Mouse (Mus musculus) forebrain, embryonic 13.5 days (tissue): ENCODE measurements at regions not wholly inside any gene's neighbourhood (a gene's known extent, or its start where the extent isn't known, plus 50 kb on each side); places are given as distances from the start of the nearest gene placed in this dataset.
"Not testable (repeated sequence)": the region's sequence is repeated elsewhere in the genome, so short reads cannot be mapped to it uniquely, and the experiment has no call there.

Experiments
- ATAC-seq: fragments of 200-750 bp; cut with Nextera tagmentation; 2 replicates; pipeline ENCODE4 v1.8.0; 2017
- H3K27ac ChIP-seq: fragments of 300-500 bp; sonication (generic); 2 replicates; pipeline ENCODE4 v1.5.1; 2015; ENCODE audit warnings: inconsistent platforms, mild to moderate bottlenecking, moderate library complexity
- H3K27me3 ChIP-seq: fragments of 300-500 bp; sonication (generic); 2 replicates; pipeline ENCODE4 v1.6.1; 2015; ENCODE audit warnings: mild to moderate bottlenecking, inconsistent platforms
- H3K36me3 ChIP-seq: fragments of 300-500 bp; sonication (generic); 2 replicates; pipeline ENCODE4 v1.6.1; 2015; ENCODE audit warnings: mild to moderate bottlenecking, inconsistent platforms; ENCODE audit not compliant: poor library complexity, severe bottlenecking
- H3K4me1 ChIP-seq: fragments of 300-500 bp; sonication (generic); 2 replicates; pipeline ENCODE4 v1.6.1; 2015; ENCODE audit warnings: inconsistent platforms
- H3K4me2 ChIP-seq: fragments of 300-500 bp; sonication (generic); 2 replicates; pipeline ENCODE4 v1.6.1; 2015; ENCODE audit warnings: inconsistent platforms, mild to moderate bottlenecking, moderate library complexity
- H3K4me3 ChIP-seq: fragments of 300-500 bp; sonication (generic); 2 replicates; pipeline ENCODE4 v1.5.1; 2015; ENCODE audit warnings: mild to moderate bottlenecking, inconsistent platforms
- H3K9ac ChIP-seq: fragments of 300-500 bp; sonication (generic); 2 replicates; pipeline ENCODE4 v1.6.1; 2015; ENCODE audit warnings: mild to moderate bottlenecking, inconsistent platforms
- H3K9me3 ChIP-seq: fragments of 300-500 bp; sonication (generic); replicated peaks from 2 replicates; pipeline ENCODE4 v1.6.1; 2016; ENCODE audit warnings: inconsistent platforms
- WGBS: fragments of 180-500 bp; shearing (Covaris S2); methylation state at CpG from one replicate; pipeline ENCODE4 v1.1.7; 2015; 5-methylcytosine and 5-hydroxymethylcytosine counted together

DNA sequence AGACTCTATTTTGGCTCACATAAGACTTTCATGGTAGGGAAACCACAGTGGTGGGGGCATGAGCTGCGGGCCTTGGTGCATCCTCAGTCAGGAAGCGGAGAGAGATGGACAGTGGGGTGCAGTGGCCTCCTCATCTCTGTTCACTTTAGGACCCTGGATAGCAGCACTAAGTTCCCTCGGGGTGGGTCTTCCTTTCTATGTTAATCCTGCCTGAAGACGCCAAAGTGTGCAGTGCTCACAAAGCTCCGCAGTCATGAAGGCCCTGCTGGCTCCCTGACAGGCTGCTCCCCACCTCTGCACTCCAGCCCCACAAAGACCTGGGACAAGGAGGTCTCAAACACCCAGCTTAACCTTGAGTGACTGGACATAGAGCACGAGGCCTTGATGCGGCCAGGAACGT, 56.8 kb downstream of the Sox1 start:
- WGBS: 67% methylated on average over 8 of the region's 8 CpGs
- no peak for ATAC-seq
- H3K27me3 ChIP-seq: peaks cover 9% of the 10 kb centered on the region; the same call in 1 of the 2 replicates

DNA sequence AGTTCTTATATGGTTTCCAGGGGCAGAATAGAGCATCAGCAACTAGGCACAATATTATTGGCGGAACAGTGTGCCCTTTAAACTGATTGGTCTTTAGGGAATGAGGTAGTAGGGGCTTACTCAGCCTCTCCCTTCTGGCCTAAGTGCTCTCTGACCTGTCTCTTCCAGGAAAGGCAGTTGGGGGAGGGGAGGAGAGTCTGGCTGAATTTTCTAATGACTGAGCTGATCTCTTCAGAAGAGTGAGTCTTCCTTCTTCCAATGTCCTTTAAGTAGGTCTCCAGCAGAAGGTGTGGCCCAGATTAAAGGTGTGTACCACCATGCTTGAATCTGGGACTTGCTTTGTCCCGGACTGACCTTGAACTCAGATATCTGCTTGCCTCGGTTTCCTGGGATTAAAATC, 60.3 kb downstream of the Sox1 start:
- not testable (repeated sequence) for H3K9ac ChIP-seq, H3K9me3 ChIP-seq, H3K36me3 ChIP-seq, H3K27me3 ChIP-seq, H3K27ac ChIP-seq, H3K4me3 ChIP-seq, H3K4me2 ChIP-seq, ATAC-seq, H3K4me1 ChIP-seq
- 92% methylated on average over 3 of the region's 3 CpGs for WGBS

More for the DNA sequence above, 56.8 kb downstream of the Sox1 start:
- Histone ChIP-seq H3K27ac (no peak overlapping the region), H3K4me1 (no peaks in the 10 kb centered on the region), H3K4me2 (no peak overlapping the region), H3K9me3 (no peaks in the 10 kb centered on the region), H3K36me3 (no peaks in the 10 kb centered on the region), H3K4me3 (no peak overlapping the region), H3K9ac (no peak overlapping the region)

DNA sequence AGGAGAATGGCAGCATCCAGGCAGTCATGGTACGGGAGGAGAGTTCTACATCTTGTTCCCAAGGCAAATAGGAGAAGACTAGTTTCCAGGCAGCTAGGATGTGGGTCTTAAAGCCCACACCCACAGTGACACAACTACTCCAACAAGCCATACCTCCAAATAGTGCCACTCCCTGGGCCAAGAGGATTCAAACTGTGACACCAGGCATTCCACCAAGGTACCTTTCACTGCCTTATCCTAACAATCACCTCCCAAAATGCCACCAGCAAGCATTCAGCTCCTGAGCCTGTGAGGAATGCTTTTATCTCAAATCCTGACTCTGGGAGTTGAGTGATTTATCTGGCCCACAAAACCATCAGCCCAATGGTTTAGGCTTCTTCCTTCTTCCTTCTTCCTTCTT, 61.2 kb downstream of the Sox1 start:
- WGBS: 96% methylated on average over 1 of the region's 1 CpGs
- Histone ChIP-seq H3K27me3 (0 out of 2 replicates have a peak, but pooled peaks cover 4% of the 10 kb centered on the region), H3K9ac (no peak overlapping the region), H3K36me3 (no peaks in the 10 kb centered on the region), H3K9me3 (no peaks in the 10 kb centered on the region), H3K4me2 (no peak overlapping the region), H3K27ac (no peak overlapping the region), H3K4me3 (no peak overlapping the region), H3K4me1 (peaks cover 4% of the 10 kb centered on the region)
- no peak for ATAC-seq

DNA sequence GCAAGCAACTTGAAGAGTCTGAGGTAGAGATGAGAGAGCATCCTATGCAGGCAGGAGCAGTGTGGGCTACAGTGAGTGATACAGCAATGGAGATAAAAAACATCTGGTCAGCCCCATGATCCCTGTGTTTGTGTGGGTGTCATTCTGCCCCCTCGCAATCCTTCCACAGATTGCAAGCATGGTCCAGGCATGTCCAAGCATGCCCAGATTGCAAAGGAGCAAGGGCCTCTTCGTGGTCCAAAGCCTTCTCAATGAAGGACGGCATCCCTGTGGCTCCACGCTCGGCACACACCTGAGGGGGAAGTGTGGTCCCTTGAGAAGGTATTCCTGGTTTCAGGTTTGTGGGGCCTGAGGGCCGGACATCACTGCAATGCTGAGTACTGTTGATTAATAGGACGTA, 61.9 kb downstream of the Sox1 start:
- no peak for ATAC-seq

DNA sequence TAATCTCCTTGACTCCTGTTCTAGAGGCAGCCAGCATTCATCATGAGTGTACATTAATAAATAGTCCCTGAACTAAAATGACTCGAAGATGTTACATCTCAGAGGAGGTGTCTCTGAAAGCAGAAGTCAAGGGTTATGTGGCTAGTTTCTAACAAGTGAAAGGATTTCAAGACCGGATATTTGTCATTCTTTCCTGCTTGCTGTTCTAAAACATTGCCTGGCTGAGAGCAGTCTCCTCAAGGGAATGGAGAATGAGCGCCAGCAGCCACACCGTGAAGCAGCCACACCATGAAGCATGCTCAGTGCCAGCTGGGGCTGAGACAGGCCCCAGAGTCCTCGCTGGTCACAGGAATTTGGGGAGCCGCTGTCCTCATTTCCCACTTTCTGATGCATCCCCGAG, 71.8 kb downstream of the Sox1 start:
- 80% methylated on average over 7 of the region's 7 CpGs for WGBS
- no peak overlapping the region for H3K27ac ChIP-seq
- no peaks in the 10 kb centered on the region for H3K36me3 ChIP-seq
- ATAC-seq: no peak
- H3K27me3 ChIP-seq: peaks cover 18% of the 10 kb centered on the region
- peaks cover 24% of the 10 kb centered on the region for H3K4me1 ChIP-seq
- no peaks in the 10 kb centered on the region for H3K9me3 ChIP-seq
- H3K4me3 ChIP-seq: no peak overlapping the region
- no peak overlapping the region for H3K9ac ChIP-seq
- no peak overlapping the region for H3K4me2 ChIP-seq

More for the DNA sequence above, 61.9 kb downstream of the Sox1 start:
- no peaks in the 10 kb centered on the region for H3K9me3 ChIP-seq
- H3K4me3 ChIP-seq: no peak overlapping the region
- 57% methylated on average over 7 of the region's 7 CpGs for WGBS
- H3K27me3 ChIP-seq: 0 out of 2 replicates have a peak, but pooled peaks cover 4% of the 10 kb centered on the region
- H3K9ac ChIP-seq: no peak overlapping the region
- no peak overlapping the region for H3K27ac ChIP-seq
- no peak overlapping the region for H3K4me2 ChIP-seq
- no peaks in the 10 kb centered on the region for H3K36me3 ChIP-seq
- H3K4me1 ChIP-seq: peaks cover 11% of the 10 kb centered on the region

DNA sequence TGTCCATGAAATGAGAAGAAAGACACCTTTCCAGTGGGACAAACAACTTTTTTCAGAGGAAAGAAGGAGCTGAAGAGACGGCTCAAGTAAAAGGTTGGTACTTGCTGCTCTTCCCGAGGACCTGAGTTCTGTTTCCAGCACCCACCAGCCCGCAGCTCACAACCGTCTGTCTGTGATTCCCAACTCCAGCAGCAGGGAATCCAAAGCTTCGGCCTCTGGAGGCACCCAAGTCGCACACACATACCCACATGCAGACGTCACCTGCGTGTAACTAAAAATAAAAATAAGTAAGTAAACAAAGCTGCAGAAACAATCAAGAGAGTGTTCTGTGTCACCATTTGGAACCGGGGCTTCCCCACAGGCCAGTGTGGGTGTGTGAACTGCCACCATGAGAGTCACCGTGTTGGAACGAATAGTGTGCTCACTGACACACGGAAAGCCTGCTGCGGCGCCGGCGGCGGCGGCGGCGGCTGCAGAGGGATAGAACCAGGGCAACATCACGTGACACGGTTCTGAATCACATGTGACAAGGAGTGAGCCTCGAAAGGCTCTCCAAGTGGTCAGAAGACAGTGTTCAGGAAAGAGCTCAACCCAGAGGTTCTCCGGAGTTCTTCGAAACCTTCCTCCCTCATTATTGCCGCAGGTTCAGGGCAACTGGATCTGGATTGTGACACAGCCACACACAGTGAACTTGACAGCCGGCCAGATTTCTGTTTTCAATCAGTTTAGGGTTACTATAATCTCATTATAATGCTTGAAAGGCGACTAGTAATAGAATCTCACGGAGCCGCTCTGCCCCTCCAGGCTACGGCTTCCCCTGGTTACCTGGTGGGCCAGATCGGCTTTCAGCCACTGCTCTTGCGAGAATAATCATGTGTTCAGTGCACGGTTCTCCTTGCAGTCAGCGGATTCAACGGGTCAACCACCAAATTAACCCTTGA, 72.6 kb downstream of the Sox1 start:
- Histone ChIP-seq H3K36me3 (no peaks in the 10 kb centered on the region), H3K9me3 (no peaks in the 10 kb centered on the region), H3K27me3 (peaks cover 18% of the 10 kb centered on the region), H3K9ac (no peak overlapping the region), H3K4me3 (no peak overlapping the region), H3K4me1 (peaks cover 19% of the 10 kb centered on the region), H3K27ac (no peak overlapping the region), H3K4me2 (no peak overlapping the region)
- ATAC-seq: no peak
- WGBS: 64% methylated on average over 36 of the region's 36 CpGs

DNA sequence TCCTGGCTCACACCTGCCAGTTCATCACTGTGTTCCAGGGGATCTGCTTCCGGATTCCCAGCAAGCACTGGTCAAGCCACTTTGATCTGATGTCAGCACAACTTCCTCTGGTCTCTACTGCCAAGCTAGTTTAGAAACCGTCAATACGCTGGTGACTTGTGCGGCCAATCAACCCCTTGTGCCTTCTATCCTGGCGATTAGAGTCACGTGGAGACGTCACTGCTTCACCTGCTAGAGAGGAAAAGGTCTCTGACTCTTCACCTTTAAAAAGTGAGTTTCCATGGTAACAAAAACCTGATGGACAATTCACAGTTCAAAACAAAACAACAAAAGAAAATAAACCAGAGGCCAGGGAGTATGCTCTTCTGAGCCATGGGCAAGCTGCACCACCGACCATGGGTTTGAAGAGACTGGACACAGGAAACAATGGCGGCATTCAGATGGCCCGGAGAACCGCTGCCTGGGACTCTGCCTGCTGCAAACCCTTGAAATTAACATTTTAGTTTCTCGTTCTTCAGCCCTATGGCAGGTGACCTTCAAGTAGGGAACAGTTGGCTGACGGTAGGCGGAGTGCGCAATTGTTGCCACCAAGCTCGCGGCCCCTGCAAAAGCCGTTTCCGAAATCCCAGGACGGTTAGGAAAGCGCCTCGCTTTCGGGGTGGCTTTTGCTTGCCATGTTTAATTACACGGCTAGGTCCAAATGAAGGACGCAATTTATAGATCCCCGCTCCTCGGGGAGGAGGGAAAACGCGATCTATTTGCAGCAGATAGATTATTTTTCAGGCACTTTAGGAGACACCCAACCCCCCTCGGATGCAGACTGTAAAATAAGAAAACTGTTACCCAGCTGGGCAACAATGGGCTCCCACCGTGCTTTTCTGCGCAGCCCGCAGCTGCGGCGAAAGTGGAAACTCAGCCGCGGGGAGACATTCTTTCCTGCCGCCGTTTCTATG, 82.6 kb downstream of the Sox1 start:
- Histone ChIP-seq H3K27ac (peak overlapping the region; percentile 69), H3K27me3 (peaks cover 28% of the 10 kb centered on the region), H3K4me2 (peak overlapping the region; percentile 69), H3K4me1 (peaks cover 49% of the 10 kb centered on the region), H3K36me3 (no peaks in the 10 kb centered on the region), H3K4me3 (peak overlapping the region; percentile 38), H3K9me3 (peaks cover 4% of the 10 kb centered on the region; the same call in 1 of the 2 replicates), H3K9ac (peak overlapping the region; percentile 60)
- WGBS: 6% methylated on average over 39 of the region's 39 CpGs
- ATAC-seq: peak; percentile 57; the same call in 1 of the 2 replicates

DNA sequence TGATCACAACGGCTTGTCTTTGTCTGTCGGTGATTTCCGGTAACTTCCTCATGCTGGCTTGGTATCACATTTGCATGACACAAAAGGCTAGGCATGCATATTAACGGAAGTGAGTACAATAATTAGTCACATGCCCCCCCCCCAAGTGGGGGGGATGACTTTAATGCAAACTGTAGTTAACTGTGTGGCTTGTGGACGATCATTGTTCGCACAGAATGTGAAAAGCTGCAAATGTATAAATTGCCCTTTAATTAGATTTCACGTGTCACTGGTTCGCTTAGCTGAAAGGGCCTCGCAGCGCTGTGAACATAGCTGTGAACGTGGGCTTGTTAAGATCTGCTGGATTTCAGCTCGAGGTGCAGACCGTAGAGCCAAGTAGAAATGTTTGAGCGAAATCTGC, 86.8 kb downstream of the Sox1 start:
- peaks cover 41% of the 10 kb centered on the region for H3K27me3 ChIP-seq
- H3K4me1 ChIP-seq: peaks cover 70% of the 10 kb centered on the region
- H3K27ac ChIP-seq: peak overlapping the region; percentile 27; the same call in 1 of the 2 replicates
- no peaks in the 10 kb centered on the region for H3K36me3 ChIP-seq
- no peak overlapping the region for H3K4me3 ChIP-seq
- H3K9ac ChIP-seq: no peak overlapping the region
- 5% methylated on average over 14 of the region's 14 CpGs for WGBS
- H3K4me2 ChIP-seq: peak overlapping the region; percentile 13; the same call in 1 of the 2 replicates
- no peak; the same call in 1 of the 2 replicates for ATAC-seq
- peaks cover 1% of the 10 kb centered on the region; the same call in 1 of the 2 replicates for H3K9me3 ChIP-seq

DNA sequence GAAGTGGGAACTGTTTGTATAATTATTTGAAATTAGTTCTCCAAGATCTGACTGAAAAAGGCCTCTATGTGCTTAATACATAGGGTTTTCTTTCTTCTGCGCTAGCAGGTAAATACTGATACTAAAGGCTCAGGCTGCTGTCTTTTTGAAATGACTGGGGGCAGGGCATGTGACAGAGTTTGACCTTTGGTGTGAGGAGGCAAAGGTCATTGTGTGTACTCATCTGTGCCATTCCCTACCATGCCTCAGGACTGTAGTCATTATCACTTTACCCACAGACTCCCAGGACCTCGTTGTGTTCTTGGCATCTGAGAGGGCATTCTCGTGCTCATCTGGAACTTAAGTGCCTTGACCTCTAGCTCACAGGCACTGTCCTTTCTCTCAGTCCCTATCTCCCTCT, 88.5 kb downstream of the Sox1 start:
- H3K9ac ChIP-seq: no peak overlapping the region
- peaks cover 44% of the 10 kb centered on the region for H3K27me3 ChIP-seq
- WGBS: 87% methylated on average over 3 of the region's 3 CpGs
- H3K27ac ChIP-seq: no peak overlapping the region
- no peak overlapping the region for H3K4me3 ChIP-seq
- no peaks in the 10 kb centered on the region for H3K36me3 ChIP-seq
- H3K4me1 ChIP-seq: peaks cover 65% of the 10 kb centered on the region
- no peaks in the 10 kb centered on the region for H3K9me3 ChIP-seq
- ATAC-seq: no peak
- no peak overlapping the region for H3K4me2 ChIP-seq

DNA sequence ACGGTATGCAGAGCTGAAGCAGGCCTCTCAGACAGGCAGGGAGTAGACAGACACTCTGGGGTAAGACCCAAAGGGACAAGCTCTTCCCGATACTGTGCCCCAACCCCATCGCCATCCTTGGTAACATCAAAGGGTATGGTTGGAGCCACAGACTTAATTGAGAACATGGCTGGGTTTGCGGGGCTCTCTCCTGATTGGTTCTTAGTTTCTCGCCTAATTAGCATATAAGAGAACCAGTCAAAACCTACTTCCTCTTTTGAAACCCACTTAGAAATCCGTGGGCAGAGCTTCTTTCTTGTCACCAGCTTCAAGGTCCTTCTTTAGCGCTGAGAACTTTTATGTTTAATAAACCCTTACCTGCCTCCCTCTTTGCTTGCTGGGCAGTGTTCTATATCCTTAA, 87.5 kb upstream of the Spaca7 start:
- H3K27ac ChIP-seq: no peak overlapping the region
- no peaks in the 10 kb centered on the region for H3K36me3 ChIP-seq
- no peak overlapping the region for H3K9ac ChIP-seq
- H3K4me2 ChIP-seq: no peak overlapping the region
- ATAC-seq: no peak
- H3K4me3 ChIP-seq: no peak overlapping the region
- WGBS: 70% methylated on average over 7 of the region's 7 CpGs
- peaks cover 49% of the 10 kb centered on the region for H3K4me1 ChIP-seq
- H3K9me3 ChIP-seq: no peaks in the 10 kb centered on the region
- peaks cover 31% of the 10 kb centered on the region for H3K27me3 ChIP-seq

DNA sequence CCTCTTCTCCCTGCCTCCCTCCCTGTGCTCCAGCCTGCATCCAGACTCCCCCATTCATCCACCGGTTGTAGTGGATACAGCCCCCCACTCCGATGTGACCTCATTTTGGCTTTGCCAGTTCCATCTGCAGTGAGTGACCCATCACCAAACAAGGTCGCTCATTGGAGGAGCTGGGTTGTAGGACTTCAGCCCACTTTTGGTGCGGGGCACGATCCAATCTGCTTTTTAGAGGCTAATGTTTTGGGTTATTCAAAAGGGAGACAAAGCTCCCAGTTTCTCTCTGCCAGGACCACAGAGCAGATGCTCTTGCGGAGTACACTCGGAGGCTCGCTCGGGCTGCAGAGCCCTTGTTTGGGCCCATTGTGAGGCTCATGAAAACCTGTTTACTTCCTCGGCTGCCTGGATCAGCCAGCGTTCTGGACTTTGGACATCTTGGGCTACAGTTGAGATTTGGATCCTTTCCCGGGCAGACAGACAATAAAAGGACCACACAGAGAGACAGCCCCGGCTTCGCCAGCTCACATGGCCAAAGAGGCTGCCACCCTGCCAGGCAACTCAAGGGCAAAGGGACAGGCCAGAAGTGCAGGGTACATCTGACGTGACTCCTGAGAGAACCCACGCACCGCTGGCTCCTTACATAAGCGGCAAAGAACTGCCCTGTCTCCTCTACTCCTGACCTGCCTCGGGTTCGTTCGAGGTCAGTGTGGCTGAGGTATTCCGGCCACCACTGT, 86.3 kb upstream of the Spaca7 start:
- peak overlapping the region; percentile 3; the same call in 1 of the 2 replicates for H3K9ac ChIP-seq
- H3K36me3 ChIP-seq: no peaks in the 10 kb centered on the region
- H3K9me3 ChIP-seq: no peaks in the 10 kb centered on the region
- H3K4me1 ChIP-seq: peaks cover 42% of the 10 kb centered on the region
- peak overlapping the region; percentile 12 for H3K4me2 ChIP-seq
- peak overlapping the region; percentile 62 for H3K27ac ChIP-seq
- H3K27me3 ChIP-seq: peaks cover 26% of the 10 kb centered on the region
- ATAC-seq: peak; percentile 76
- H3K4me3 ChIP-seq: no peak overlapping the region
- 24% methylated on average over 22 of the region's 22 CpGs for WGBS
